Mouse (Mus musculus): Measurements from ENCODE around the gene Iba57.
A peak's percentile ranks its signal among the peaks of the same experiment; 100 is the strongest.

The Iba57 gene

GRCm38 (mm10) chr11:59163255-59164236, at the start of gene Iba57:
Iba57 (minus strand) TSS chr11:59163739.
- DNase-seq (ENCODE audit: low spot score) = peak; percentile 95

GRCm38 (mm10) chr11:59212892-59213494, 49.5 kb upstream of the Iba57 start:
- DNase-seq (ENCODE audit: low spot score) = peak; percentile 59

- DNase-seq (ENCODE audit: low spot score) = peak; percentile 42
These were observed 48.8 kb upstream of the Iba57 start for GRCm38 (mm10) chr11:59212320-59212719.

GRCm38 (mm10) chr11:59211561-59211960, 48.0 kb upstream of the Iba57 start:
- peak; percentile 42 for DNase-seq (ENCODE audit: low spot score)

GRCm38 (mm10) chr11:59210020-59210419, 46.5 kb upstream of the Iba57 start:
- DNase-seq (ENCODE audit: low spot score) = peak; percentile 37

GRCm38 (mm10) chr11:59209580-59209979, 46.0 kb upstream of the Iba57 start:
- DNase-seq (ENCODE audit: low spot score) = peak; percentile 73

- peak; percentile 84 for DNase-seq (ENCODE audit: low spot score)
These were observed 45.5 kb upstream of the Iba57 start for GRCm38 (mm10) chr11:59209003-59209441.

DNA sequence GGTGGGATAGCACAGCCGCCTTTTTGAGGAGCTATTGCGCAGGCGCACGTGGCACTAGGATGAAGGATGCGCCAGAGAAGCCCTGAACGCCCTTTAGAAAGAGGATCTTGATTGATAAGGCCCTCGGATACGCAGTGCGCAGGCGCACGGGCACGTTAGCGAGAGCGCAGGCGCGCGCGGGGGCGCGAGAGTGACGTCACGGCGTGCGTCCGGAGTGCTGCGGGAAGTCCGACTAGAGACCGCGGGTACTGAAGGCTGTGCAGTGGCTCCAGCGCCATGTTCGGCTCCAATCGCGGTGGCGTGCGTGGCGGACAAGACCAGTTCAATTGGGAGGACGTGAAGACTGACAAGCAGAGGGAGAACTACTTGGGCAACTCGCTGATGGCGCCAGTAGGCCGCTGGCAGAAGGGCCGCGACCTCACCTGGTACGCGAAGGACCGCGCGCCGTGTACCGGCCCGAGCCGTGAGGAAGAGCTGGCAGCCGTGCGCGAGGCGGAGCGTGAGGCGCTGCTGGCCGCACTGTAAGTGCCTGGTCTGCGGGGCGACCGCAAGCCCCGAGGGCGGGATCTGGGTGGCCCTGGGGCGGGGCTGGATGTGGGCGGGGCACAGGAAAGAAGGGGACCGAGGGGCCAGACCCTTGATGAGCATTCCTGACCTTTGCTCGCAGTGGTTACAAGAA, 44.8 kb upstream of the Iba57 start, which contains the start of gene 2310033P09Rik:
2310033P09Rik (plus strand) TSS at position 169 of the 679 bp plus-strand sequence.
- DNase-seq (ENCODE audit: low spot score) = peak; percentile 95

GRCm38 (mm10) chr11:59202081-59202995, 38.8 kb upstream of the Iba57 start, which contains the start of gene Mrpl55:
Mrpl55 (plus strand) TSS chr11:59202486.
- DNase-seq (ENCODE audit: low spot score) = peak; percentile 99

- no peak for DNase-seq (ENCODE audit: low spot score)
These were observed 37.9 kb upstream of the Iba57 start for GRCm38 (mm10) chr11:59201216-59202002.

DNA sequence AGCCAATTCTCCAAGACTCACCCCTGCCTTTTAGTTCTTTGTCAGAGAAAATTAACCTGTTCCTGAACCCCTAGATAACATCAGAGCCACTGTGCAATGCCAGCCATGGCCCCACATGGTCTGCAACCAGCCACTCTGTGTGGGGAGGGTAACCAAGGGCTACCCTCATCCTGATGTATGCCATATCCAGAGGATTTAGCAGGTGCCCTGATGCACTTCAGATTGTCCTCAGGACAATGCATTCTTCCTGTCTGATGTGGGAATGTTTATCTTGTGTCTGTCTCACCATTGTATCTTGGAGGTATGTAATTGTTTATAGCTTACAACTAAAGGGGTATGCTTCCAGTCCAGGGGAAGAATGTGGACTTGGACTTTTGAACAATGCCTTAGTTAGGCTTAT, 32.7 kb upstream of the Iba57 start:
- DNase-seq (ENCODE audit: low spot score) = no peak

- DNase-seq (ENCODE audit: low spot score) = no peak
These were observed 28.5 kb upstream of the Iba57 start, which contains the start of gene Guk1 for GRCm38 (mm10) chr11:59192059-59192386. Guk1 (minus strand) TSS chr11:59192212.

- DNase-seq (ENCODE audit: low spot score) = peak; percentile 90
These were observed 27.9 kb upstream of the Iba57 start for GRCm38 (mm10) chr11:59191231-59192058.

DNA sequence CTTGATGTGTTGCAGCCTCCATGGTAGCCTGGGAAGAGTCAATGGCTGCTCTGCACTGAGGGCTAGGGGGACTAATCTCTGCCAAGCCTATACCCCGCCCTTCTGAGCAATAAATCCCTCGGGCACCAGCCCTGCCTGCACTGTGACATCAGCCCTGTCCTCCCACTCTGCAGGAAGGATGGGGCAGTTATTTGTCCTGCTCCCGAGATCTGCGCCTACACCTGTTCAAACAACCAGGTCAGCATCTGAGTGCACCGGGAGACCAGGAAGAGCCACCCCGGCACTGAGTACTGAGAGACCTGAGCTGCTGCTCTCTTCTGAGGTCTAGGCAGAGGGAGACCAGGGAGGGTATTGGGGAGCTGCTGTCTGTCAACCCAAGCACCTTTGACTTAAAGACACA, 24.2 kb upstream of the Iba57 start:
- no peak for DNase-seq (ENCODE audit: low spot score)

GRCm38 (mm10) chr11:59185490-59185889, 22.0 kb upstream of the Iba57 start:
- no peak for DNase-seq (ENCODE audit: low spot score)

DNA sequence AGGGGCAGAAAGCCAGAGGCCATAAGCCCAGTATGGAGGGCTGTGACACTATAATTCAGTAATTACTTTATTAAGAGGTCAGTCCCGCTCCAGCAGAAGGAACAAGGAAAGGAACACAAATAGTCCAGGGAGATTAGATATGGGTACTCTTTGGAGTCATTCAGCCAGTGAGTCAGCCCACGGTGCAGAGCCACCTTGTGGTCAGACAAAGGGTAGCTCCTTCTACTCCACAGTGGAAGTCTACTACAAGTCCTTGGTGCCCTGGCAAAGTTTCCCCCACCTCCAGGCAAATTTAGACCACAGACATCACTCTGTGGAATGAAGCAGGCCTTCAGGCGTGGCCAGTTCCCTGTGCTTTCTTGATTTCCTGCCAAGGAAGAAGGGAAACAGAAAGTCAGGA, 20.3 kb upstream of the Iba57 start:
- peak; percentile 73 for DNase-seq (ENCODE audit: low spot score)

- peak; percentile 80 for DNase-seq (ENCODE audit: low spot score)
These were observed 19.4 kb upstream of the Iba57 start, which contains the start of gene Gjc2 for GRCm38 (mm10) chr11:59182864-59183331. Gjc2 (minus strand) TSS chr11:59183213.

GRCm38 (mm10) chr11:59176921-59177320, 13.4 kb upstream of the Iba57 start:
- no peak for DNase-seq (ENCODE audit: low spot score)

DNA sequence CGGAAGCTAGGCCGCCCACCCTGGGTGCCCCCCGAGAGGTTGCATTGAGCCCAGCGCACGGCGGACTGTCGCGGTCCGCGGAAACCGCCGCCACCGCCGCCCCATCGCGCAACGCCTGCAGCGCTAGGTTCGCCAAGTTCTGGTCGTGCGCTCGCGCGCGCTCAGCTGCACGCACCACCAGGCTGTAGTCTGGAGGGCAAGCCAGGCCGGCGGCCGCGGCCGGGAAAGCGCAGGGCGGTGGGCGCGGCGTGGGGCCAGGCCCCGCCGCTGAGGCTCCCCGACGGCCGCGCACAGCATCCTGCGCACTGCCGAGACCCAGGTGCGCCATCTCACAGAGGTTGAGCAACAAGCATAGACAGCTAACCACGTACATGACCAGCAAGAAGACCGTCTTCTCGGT, 12.9 kb upstream of the Iba57 start:
- no peak for DNase-seq (ENCODE audit: low spot score)
